Mouse (Mus musculus): ENCODE measurements around the gene Shb.
"Not testable (repeated sequence)": the region's sequence is repeated elsewhere in the genome, so short reads cannot be mapped to it uniquely, and the experiment has no call there.

The Shb gene

GRCm38 (mm10) chr4:45413674-45414338 is 118.5 kb downstream of the Shb start:
- DNase-seq: no peak

GRCm38 (mm10) chr4:45412433-45413192 is 119.7 kb downstream of the Shb start:
- DNase-seq: no peak

GRCm38 (mm10) chr4:45411181-45411790 is 121.0 kb downstream of the Shb start:
- DNase-seq: no peak

GRCm38 (mm10) chr4:45409270-45409669 is 123.0 kb downstream of the Shb start:
- DNase-seq: peak; percentile 95

GRCm38 (mm10) chr4:45408427-45409132 is 123.7 kb downstream of the Shb start, which contains the start of gene Slc25a51:
Gene Slc25a51 (minus strand): TSS chr4:45408766.
- DNase-seq: peak; percentile 92

GRCm38 (mm10) chr4:45407703-45408334 is 124.5 kb downstream of the Shb start:
- peak; percentile 90 for DNase-seq

GRCm38 (mm10) chr4:45407001-45407702 is 125.1 kb downstream of the Shb start:
- DNase-seq: no peak

- no peak for DNase-seq
Measured at GRCm38 (mm10) chr4:45406397-45406796, 125.9 kb downstream of the Shb start.

- peak; percentile 86 for DNase-seq
Measured at GRCm38 (mm10) chr4:45405315-45405714, 127.0 kb downstream of the Shb start.

GRCm38 (mm10) chr4:45404086-45404485 is 128.2 kb downstream of the Shb start:
- DNase-seq: no peak

- no peak for DNase-seq
Measured at GRCm38 (mm10) chr4:45403499-45403878, 128.8 kb downstream of the Shb start.

- no peak for DNase-seq
Measured at GRCm38 (mm10) chr4:45402878-45403498, 129.3 kb downstream of the Shb start.

- no peak for DNase-seq
Measured at GRCm38 (mm10) chr4:45402281-45402680, 130.0 kb downstream of the Shb start.

- no peak for DNase-seq
Measured at GRCm38 (mm10) chr4:45399421-45400210, 132.7 kb downstream of the Shb start.

GRCm38 (mm10) chr4:45398315-45398714 is 134.0 kb downstream of the Shb start:
- DNase-seq: not testable (repeated sequence)

GRCm38 (mm10) chr4:45396211-45396610 is 136.1 kb downstream of the Shb start:
- DNase-seq: not testable (repeated sequence)

- DNase-seq: no peak
Measured at GRCm38 (mm10) chr4:45393658-45394057, 138.6 kb downstream of the Shb start.

- DNase-seq: no peak
Measured at GRCm38 (mm10) chr4:45392994-45393393, 139.3 kb downstream of the Shb start.

GRCm38 (mm10) chr4:45392572-45392971 is 139.7 kb downstream of the Shb start:
- DNase-seq: peak; percentile 65

GRCm38 (mm10) chr4:45392099-45392498 is 140.2 kb downstream of the Shb start:
- no peak for DNase-seq

- DNase-seq: not testable (repeated sequence)
Measured at GRCm38 (mm10) chr4:45387296-45387695, 145.0 kb downstream of the Shb start.

Data from kidney, adult 9 months (tissue).